Mouse (Mus musculus) forebrain, embryonic 11.5 days (tissue): ENCODE results near the gene Derl3. TPM values are rescaled to one million over a fixed set of nuclear protein-coding genes. Genes with fewer than 3 reads are reported as not detected.
"Not testable (repeated sequence)": the region's sequence is repeated elsewhere in the genome, so short reads cannot be mapped to it uniquely, and the experiment has no call there.

Source experiments
- ATAC-seq: fragments of 200-750 bp; cut with Nextera tagmentation; replicated peaks from 2 replicates; pipeline ENCODE4 v1.8.0; 2017; ENCODE audit warnings: moderate TSS enrichment; ENCODE audit not compliant: low FRiP score
- DNase-seq: peaks from one replicate; pipeline ENCODE4 v3.0.0-alpha.2; 2017; ENCODE audit warnings: low spot score
- H3K27ac ChIP-seq: fragments of 300-500 bp; sonication (generic); 2 replicates; pipeline ENCODE4 v1.5.1; 2014; ENCODE audit warnings: low read depth, low read length
- H3K27me3 ChIP-seq: fragments of 300-500 bp; sonication (generic); 2 replicates; pipeline ENCODE4 v1.6.1; 2014; ENCODE audit warnings: mild to moderate bottlenecking, low read length, mixed read lengths; ENCODE audit not compliant: control insufficient read depth, insufficient read depth
- H3K36me3 ChIP-seq: fragments of 300-500 bp; sonication (generic); 2 replicates; pipeline ENCODE4 v1.6.1; 2014; ENCODE audit warnings: mild to moderate bottlenecking, low read length, moderate library complexity, mixed read lengths; ENCODE audit not compliant: control insufficient read depth, insufficient read depth
- H3K4me1 ChIP-seq: fragments of 300-500 bp; sonication (generic); replicated peaks from 2 replicates; pipeline ENCODE4 v1.6.1; 2014; ENCODE audit warnings: low read length, mixed read lengths; ENCODE audit not compliant: control insufficient read depth, insufficient read depth
- H3K4me2 ChIP-seq: fragments of 300-500 bp; sonication (generic); 2 replicates; pipeline ENCODE4 v1.6.1; 2014; ENCODE audit warnings: low read depth, mild to moderate bottlenecking, low read length, moderate library complexity, mixed read lengths; ENCODE audit not compliant: severe bottlenecking
- H3K4me3 ChIP-seq: fragments of 300-500 bp; sonication (generic); 2 replicates; pipeline ENCODE4 v1.5.1; 2014; ENCODE audit warnings: low read depth, low read length
- H3K9ac ChIP-seq: fragments of 300-500 bp; sonication (generic); 2 replicates; pipeline ENCODE4 v1.6.1; 2014; ENCODE audit warnings: low read length
- H3K9me3 ChIP-seq: fragments of 300-500 bp; sonication (generic); 2 replicates; pipeline ENCODE4 v1.6.1; 2016; ENCODE audit warnings: low read length, mixed read lengths; ENCODE audit not compliant: control insufficient read depth
- whole genome bisulfite sequencing: fragments of 180-500 bp; shearing (Covaris S2); extraction: QIAGEN DNeasy Blood & Tissue Kit; methylation state at CpG from one replicate; pipeline ENCODE4 v1.1.7; 2014; 5-methylcytosine and 5-hydroxymethylcytosine counted together
- polyA plus RNA-seq: library from polyadenylated mRNA; unstranded; fragments of >200 nt; fragmentation: Nextera tagmentation; extraction: Ambion mirVana; gene quantifications from 2 replicates; pipeline ENCODE4 v1.2.1, GENCODE M21; 2014

Derl3 gene
- 2.3 and 3.4 TPM in 2 replicates for polyA plus RNA-seq

DNA sequence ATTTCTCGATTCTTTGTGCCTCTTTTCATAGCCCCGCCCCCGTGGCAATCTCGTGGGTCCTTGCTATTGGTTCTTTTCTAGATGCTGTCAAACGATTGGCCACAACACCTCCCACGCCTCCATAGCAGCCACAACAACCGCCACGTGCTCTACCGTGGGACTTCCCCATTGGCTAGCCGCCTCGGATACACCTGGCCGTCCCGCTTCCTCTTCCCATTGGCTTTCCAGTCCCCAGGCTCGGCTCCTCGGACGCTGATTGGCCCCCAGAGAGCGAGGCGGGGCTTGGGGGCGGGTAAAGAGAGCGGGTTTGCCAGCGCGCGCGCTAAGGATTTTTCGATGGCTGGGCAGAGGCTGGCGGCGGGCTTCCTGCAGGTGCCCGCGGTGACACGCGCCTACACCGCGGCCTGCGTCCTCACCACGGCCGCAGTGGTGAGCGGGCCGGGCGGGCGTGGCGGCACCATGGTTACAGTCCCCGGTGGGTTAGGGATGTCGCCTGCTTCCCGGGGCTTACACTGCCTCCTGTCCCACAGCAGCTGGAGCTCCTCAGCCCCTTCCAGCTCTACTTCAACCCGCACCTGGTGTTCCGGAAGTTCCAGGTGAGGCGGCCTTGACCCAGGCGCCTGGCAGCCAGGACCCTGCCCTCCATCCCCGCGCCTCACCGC, at the start of gene Derl3:
Gene Derl3, plus strand, starts transcription at position 325 of the 662 bp plus-strand sequence.
- Histone ChIP-seq H3K4me2 (peak within 1 kb of the TSS; percentile 72), H3K9me3 (no peaks in the 10 kb centered on the region), H3K27me3 (no peaks in the 10 kb centered on the region), H3K9ac (peak within 1 kb of the TSS; percentile 31; the same call in 1 of the 2 replicates), H3K27ac (no peak within 1 kb of the TSS), H3K4me1 (peaks cover 4% of the 10 kb centered on the region; the same call in 1 of the 2 replicates), H3K36me3 (peaks cover 5% of the 10 kb centered on the region; the same call in 1 of the 2 replicates), H3K4me3 (peak within 1 kb of the TSS; percentile 26)
- DNase-seq = peak; percentile 96
- ATAC-seq = peak; percentile 100
- 1% methylated on average over 49 of the region's 51 CpGs for WGBS

- not testable (repeated sequence) for H3K27me3 ChIP-seq, H3K9ac ChIP-seq, H3K4me1 ChIP-seq, H3K4me3 ChIP-seq, H3K27ac ChIP-seq, H3K4me2 ChIP-seq, ATAC-seq, DNase-seq, H3K36me3 ChIP-seq, H3K9me3 ChIP-seq
- 85% methylated on average over 6 of the region's 6 CpGs for WGBS
Observed at GRCm38 (mm10) chr10:75843898-75844297, 49.3 kb upstream of the Derl3 start.

DNA sequence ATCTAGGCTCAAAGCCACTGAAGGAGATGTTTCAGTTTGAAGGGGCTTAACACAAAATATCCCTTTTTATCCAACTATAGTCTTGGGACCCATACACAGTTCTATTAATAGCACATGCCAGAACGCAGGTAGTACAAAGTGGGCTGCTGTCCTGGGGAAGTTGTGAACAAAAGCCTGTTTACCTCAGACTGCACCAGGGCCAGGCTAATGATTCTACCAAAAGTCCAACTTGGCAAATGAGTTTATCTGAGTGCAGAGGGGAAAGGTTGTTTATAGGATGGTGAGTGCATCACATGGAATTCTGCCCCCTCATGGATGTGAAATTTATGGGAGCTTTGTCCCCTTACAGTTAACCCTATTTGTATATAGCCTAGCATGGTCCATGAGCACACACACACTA, 48.4 kb upstream of the Derl3 start:
- WGBS = 61% methylated on average over 1 of the region's 1 CpGs
- H3K27me3 ChIP-seq = no peaks in the 10 kb centered on the region
- H3K9me3 ChIP-seq = no peaks in the 10 kb centered on the region
- H3K4me3 ChIP-seq = no peak overlapping the region
- H3K9ac ChIP-seq = no peak overlapping the region
- H3K27ac ChIP-seq = no peak overlapping the region
- no peaks in the 10 kb centered on the region for H3K36me3 ChIP-seq
- no peak for ATAC-seq
- no peaks in the 10 kb centered on the region; the same call in 1 of the 2 replicates for H3K4me1 ChIP-seq
- H3K4me2 ChIP-seq = no peak overlapping the region
- no peak for DNase-seq

GRCm38 (mm10) chr10:75845306-75845930, 47.8 kb upstream of the Derl3 start:
- DNase-seq = no peak
- no peaks in the 10 kb centered on the region for H3K27me3 ChIP-seq
- H3K4me1 ChIP-seq = no peaks in the 10 kb centered on the region; the same call in 1 of the 2 replicates
- no peak overlapping the region for H3K4me2 ChIP-seq
- WGBS = 76% methylated on average over 6 of the region's 6 CpGs
- ATAC-seq = no peak
- H3K27ac ChIP-seq = no peak overlapping the region
- no peaks in the 10 kb centered on the region for H3K9me3 ChIP-seq
- H3K9ac ChIP-seq = no peak overlapping the region
- H3K36me3 ChIP-seq = no peaks in the 10 kb centered on the region
- H3K4me3 ChIP-seq = no peak overlapping the region

- Histone ChIP-seq H3K27me3 (no peaks in the 10 kb centered on the region), H3K27ac (no peak overlapping the region), H3K36me3 (no peaks in the 10 kb centered on the region), H3K4me1 (no peaks in the 10 kb centered on the region; the same call in 1 of the 2 replicates), H3K9me3 (no peaks in the 10 kb centered on the region), H3K4me2 (no peak overlapping the region), H3K4me3 (no peak overlapping the region), H3K9ac (no peak overlapping the region)
- no peak for DNase-seq
- 27% methylated on average over 3 of the region's 3 CpGs for WGBS
- ATAC-seq = no peak
Observed at GRCm38 (mm10) chr10:75848382-75848781, 44.8 kb upstream of the Derl3 start.

- Histone ChIP-seq H3K4me3 (no peak overlapping the region), H3K27ac (no peak overlapping the region), H3K9me3 (no peaks in the 10 kb centered on the region), H3K9ac (no peak overlapping the region), H3K4me2 (no peak overlapping the region), H3K27me3 (no peaks in the 10 kb centered on the region), H3K4me1 (no peaks in the 10 kb centered on the region; the same call in 1 of the 2 replicates), H3K36me3 (no peaks in the 10 kb centered on the region)
- WGBS = 9% methylated on average over 6 of the region's 6 CpGs
- ATAC-seq = no peak
- DNase-seq = no peak
Observed at GRCm38 (mm10) chr10:75851076-75851475, 42.1 kb upstream of the Derl3 start.

DNA sequence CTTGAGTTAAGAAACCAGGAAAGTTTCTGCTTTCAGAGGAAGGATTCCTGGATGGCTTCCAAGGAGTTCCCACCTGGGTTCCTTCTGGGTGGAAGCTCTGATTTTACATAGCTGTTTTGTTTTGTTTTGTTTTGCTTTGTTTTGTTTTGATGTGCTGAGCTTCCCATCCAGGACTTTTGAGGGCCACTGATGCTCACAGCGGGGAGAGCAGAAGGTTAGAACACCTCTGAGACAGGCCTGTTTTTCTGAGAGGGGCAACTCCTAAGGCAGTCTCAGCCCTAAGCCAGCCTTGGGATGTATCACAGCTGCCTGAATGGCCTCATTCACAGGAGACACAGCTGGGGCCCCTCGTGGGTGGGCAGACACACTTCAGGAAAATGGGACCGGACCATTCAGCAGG, 41.5 kb upstream of the Derl3 start:
- WGBS = 41% methylated on average over 3 of the region's 3 CpGs

DNA sequence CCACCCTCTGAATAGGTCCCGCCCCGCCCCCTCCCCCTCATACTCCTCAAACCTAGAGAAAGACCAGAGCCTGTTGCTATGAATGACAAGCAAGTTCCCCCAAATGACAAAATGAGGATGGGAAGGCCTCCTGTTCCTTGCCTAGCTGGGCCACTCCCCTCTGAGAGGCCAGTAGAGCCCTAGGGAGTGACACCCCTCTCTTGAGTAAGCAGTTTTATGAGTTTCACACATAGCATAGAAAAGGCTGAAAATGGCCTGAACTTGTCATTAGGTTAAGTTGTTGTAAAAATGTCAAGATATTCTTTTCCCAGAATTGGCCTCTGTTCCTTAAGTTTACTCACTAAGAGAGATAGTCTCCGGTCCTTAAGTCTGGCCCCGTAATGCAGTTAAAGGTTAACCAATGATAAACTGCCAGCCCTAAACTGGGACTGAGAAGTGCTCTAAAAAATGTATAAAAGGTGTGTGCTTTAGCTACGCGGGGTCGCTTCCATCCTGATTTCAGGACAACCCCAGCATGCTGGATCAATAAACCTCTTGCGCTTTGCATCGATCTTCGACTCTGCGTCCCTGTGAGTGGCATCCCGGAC, 40.6 kb upstream of the Derl3 start:
- ATAC-seq = no peak
- Histone ChIP-seq H3K27ac (no peak overlapping the region), H3K4me3 (no peak overlapping the region), H3K27me3 (no peaks in the 10 kb centered on the region), H3K4me2 (no peak overlapping the region), H3K9ac (no peak overlapping the region), H3K36me3 (no peaks in the 10 kb centered on the region; the same call in 1 of the 2 replicates), H3K9me3 (no peaks in the 10 kb centered on the region), H3K4me1 (no peaks in the 10 kb centered on the region; the same call in 1 of the 2 replicates)
- no peak for DNase-seq
- 97% methylated on average over 12 of the region's 12 CpGs for WGBS

More for the DNA sequence above, 41.5 kb upstream of the Derl3 start:
- Histone ChIP-seq H3K27me3 (no peaks in the 10 kb centered on the region), H3K36me3 (no peaks in the 10 kb centered on the region), H3K9me3 (no peaks in the 10 kb centered on the region), H3K27ac (no peak overlapping the region), H3K4me3 (no peak overlapping the region), H3K4me1 (no peaks in the 10 kb centered on the region; the same call in 1 of the 2 replicates), H3K4me2 (no peak overlapping the region), H3K9ac (no peak overlapping the region)
- no peak for DNase-seq
- ATAC-seq = no peak
